Mouse (Mus musculus): ENCODE results near the gene Rsph6a.

Gene Rsph6a

GRCm38 (mm10) chr7:19082171-19082570 is 27.7 kb downstream of the Rsph6a start:
- no peak for DNase-seq

GRCm38 (mm10) chr7:19083096-19083495 is 28.6 kb downstream of the Rsph6a start:
- peak; percentile 40 to 57 for DNase-seq

GRCm38 (mm10) chr7:19083701-19084100 is 29.2 kb downstream of the Rsph6a start, which contains the start of gene Dmpk:
Gene Dmpk, plus strand, starts transcription at chr7:19083849.
- DNase-seq = peak in 1 of 2 experiments; percentile 39

- peak in 1 of 2 experiments; percentile 39 for DNase-seq
Observed at GRCm38 (mm10) chr7:19084277-19084771, 29.8 kb downstream of the Rsph6a start.

- DNase-seq = peak in 1 of 2 experiments; percentile 36
Observed at GRCm38 (mm10) chr7:19084921-19085473, 30.5 kb downstream of the Rsph6a start.

GRCm38 (mm10) chr7:19085495-19085894 is 31.0 kb downstream of the Rsph6a start:
- DNase-seq = peak in 1 of 2 experiments; percentile 61

- DNase-seq = peak; percentile 71 to 79
Observed at GRCm38 (mm10) chr7:19086042-19086441, 31.6 kb downstream of the Rsph6a start.

GRCm38 (mm10) chr7:19086760-19087159 is 32.3 kb downstream of the Rsph6a start:
- peak in 1 of 2 experiments; percentile 36 for DNase-seq

- DNase-seq = peak; percentile 76 to 80
Observed at GRCm38 (mm10) chr7:19088813-19089212, 34.3 kb downstream of the Rsph6a start.

GRCm38 (mm10) chr7:19091913-19092312 is 37.4 kb downstream of the Rsph6a start:
- peak in 1 of 2 experiments; percentile 46 for DNase-seq

GRCm38 (mm10) chr7:19092381-19093173 is 38.1 kb downstream of the Rsph6a start:
- DNase-seq = peak; percentile 67 to 87

GRCm38 (mm10) chr7:19093174-19093521 is 38.7 kb downstream of the Rsph6a start:
- DNase-seq = peak; percentile 90 to 93

- peak; percentile 98 to 99 for DNase-seq
Observed at GRCm38 (mm10) chr7:19093537-19094385, 39.3 kb downstream of the Rsph6a start.

- DNase-seq = peak; percentile 56 to 79
Observed at GRCm38 (mm10) chr7:19094471-19094825, 40.0 kb downstream of the Rsph6a start, which contains the start of gene Six5. Gene Six5, plus strand, starts transcription at chr7:19094594.

GRCm38 (mm10) chr7:19094826-19095750 is 40.6 kb downstream of the Rsph6a start:
- peak; percentile 63 to 77 for DNase-seq

GRCm38 (mm10) chr7:19095751-19096110 is 41.2 kb downstream of the Rsph6a start:
- peak; percentile 67 to 90 for DNase-seq

- DNase-seq = no peak
Observed at GRCm38 (mm10) chr7:19096421-19096976, 42.0 kb downstream of the Rsph6a start.

GRCm38 (mm10) chr7:19097217-19097616 is 42.7 kb downstream of the Rsph6a start:
- no peak for DNase-seq

- DNase-seq = no peak
Observed at GRCm38 (mm10) chr7:19097863-19098262, 43.4 kb downstream of the Rsph6a start.

GRCm38 (mm10) chr7:19098811-19099210 is 44.3 kb downstream of the Rsph6a start:
- DNase-seq = peak in 1 of 2 experiments; percentile 11

GRCm38 (mm10) chr7:19100290-19100689 is 45.8 kb downstream of the Rsph6a start:
- DNase-seq = no peak

GRCm38 (mm10) chr7:19103741-19104140 is 49.3 kb downstream of the Rsph6a start:
- no peak for DNase-seq

All from kidney, postnatal 25 days (tissue).